Mouse (Mus musculus): ENCODE measurements around the gene Ttyh1. TPM values are rescaled to one million over a fixed set of nuclear protein-coding genes. Genes with fewer than 3 reads are reported as not detected.

Ttyh1 gene
- total and polyA plus RNA-seq, 3 experiments: 0.15 to 0.26 TPM; not detected in 1

- peak; percentile 62 for DNase-seq (ENCODE audit: low read depth, low spot score)
- peaks cover 3 to 5% of the 10 kb centered on the region in 2 experiments; a peak in 2 of 4 replicates for H3K36me3 ChIP-seq (ENCODE audit: control insufficient read depth in 1 of 2, insufficient read depth in 2 of 2, low read length in 2 of 2)
- H3K9me3 ChIP-seq (replicated peaks; ENCODE audit: insufficient read depth, low read length): no peaks in the 10 kb centered on the region
- peaks cover 0 to 5% of the 10 kb centered on the region in 2 experiments; a peak in 1 of 4 replicates for H3K4me1 ChIP-seq (ENCODE audit: control insufficient read depth in 1 of 2, insufficient read depth in 2 of 2, low read length in 2 of 2)
- H3K79me2 ChIP-seq (ENCODE audit: control insufficient read depth, insufficient read depth, low read length, poor library complexity): peaks cover 4% of the 10 kb centered on the region; the same call in 1 of the 2 replicates
- H3K27ac ChIP-seq (ENCODE audit: control insufficient read depth, low read depth, low read length): no peak overlapping the region
- H3K4me3 ChIP-seq (ENCODE audit: control insufficient read depth in 1 of 2, insufficient read depth in 1 of 2, low read depth in 2 of 2, low read length in 2 of 2): no peak overlapping the region
- no peak overlapping the region for H3K9ac ChIP-seq (ENCODE audit: control insufficient read depth, low read depth, low read length, poor library complexity, severe bottlenecking)
- TF ChIP-seq CTCF (IDR thresholded peaks at IDR 0.05 in 2 of 3, conservative IDR thresholded peaks at IDR 0.05 in 1 of 3; ENCODE audit: control insufficient read depth in 1 of 3, insufficient read depth in 1 of 3, low read depth in 2 of 3, low read length in 3 of 3, poor library complexity in 1 of 3, severe bottlenecking in 1 of 3) (peak; percentile 74 to 90 (median 76)), MAX (IDR thresholded peaks at IDR 0.05; ENCODE audit: low read length) (no peak), BHLHE40 (IDR thresholded peaks at IDR 0.05; ENCODE audit: borderline replicate concordance, low read depth, low read length) (no peak), KAT2A (conservative IDR thresholded peaks at IDR 0.05; ENCODE audit: low read depth, low read length) (no peak), RAD21 (IDR thresholded peaks at IDR 0.05; ENCODE audit: low read depth, low read length) (peak; percentile 51), MXI1 (IDR thresholded peaks at IDR 0.05; ENCODE audit: low read depth, low read length) (no peak), SMC3 (IDR thresholded peaks at IDR 0.05; ENCODE audit: low read depth, low read length) (peak; percentile 59), ETS1 (IDR thresholded peaks at IDR 0.05; ENCODE audit: low read depth, low read length) (no peak)
- no peaks in the 10 kb centered on the region for H3K27me3 ChIP-seq (ENCODE audit: control insufficient read depth in 1 of 2, insufficient read depth in 2 of 2, low read length in 2 of 2)
Measured at GRCm38 (mm10) chr7:4145552-4146190, 26.5 kb downstream of the Ttyh1 start.

- H3K9ac ChIP-seq (ENCODE audit: control insufficient read depth, low read depth, low read length, poor library complexity, severe bottlenecking): no peak overlapping the region
- H3K27me3 ChIP-seq (ENCODE audit: control insufficient read depth in 1 of 2, insufficient read depth in 2 of 2, low read length in 2 of 2): no peaks in the 10 kb centered on the region
- peaks cover 3 to 4% of the 10 kb centered on the region in 2 experiments; a peak in 2 of 4 replicates for H3K36me3 ChIP-seq (ENCODE audit: control insufficient read depth in 1 of 2, insufficient read depth in 2 of 2, low read length in 2 of 2)
- H3K27ac ChIP-seq (ENCODE audit: control insufficient read depth, low read depth, low read length): no peak overlapping the region
- peaks cover 4% of the 10 kb centered on the region; the same call in 1 of the 2 replicates for H3K79me2 ChIP-seq (ENCODE audit: control insufficient read depth, insufficient read depth, low read length, poor library complexity)
- H3K9me3 ChIP-seq (replicated peaks; ENCODE audit: insufficient read depth, low read length): no peaks in the 10 kb centered on the region
- H3K4me3 ChIP-seq (ENCODE audit: control insufficient read depth in 1 of 2, insufficient read depth in 1 of 2, low read depth in 2 of 2, low read length in 2 of 2): no peak overlapping the region
- no peak for DNase-seq (ENCODE audit: low read depth, low spot score)
- no peak for TF ChIP-seq ZMIZ1 (IDR thresholded peaks at IDR 0.05; ENCODE audit: low read depth, low read length)
- TF ChIP-seq MXI1 (IDR thresholded peaks at IDR 0.05; ENCODE audit: low read depth, low read length): no peak
- TF ChIP-seq CHD2 (IDR thresholded peaks at IDR 0.05; ENCODE audit: low read length): no peak
- no peak for TF ChIP-seq MEF2A (IDR thresholded peaks at IDR 0.05; ENCODE audit: extremely low read depth, insufficient replicate concordance, low read depth, low read length, poor library complexity, severe bottlenecking)
- TF ChIP-seq EP300 (IDR thresholded peaks at IDR 0.05; ENCODE audit: low read depth in 1 of 2, low read length in 2 of 2): no peak
- no peak for TF ChIP-seq CTCF (IDR thresholded peaks at IDR 0.05 in 2 of 3, conservative IDR thresholded peaks at IDR 0.05 in 1 of 3; ENCODE audit: control insufficient read depth in 1 of 3, insufficient read depth in 1 of 3, low read depth in 2 of 3, low read length in 3 of 3, poor library complexity in 1 of 3, severe bottlenecking in 1 of 3)
- no peak for TF ChIP-seq MAX (IDR thresholded peaks at IDR 0.05; ENCODE audit: low read length)
- TF ChIP-seq NRF1 (IDR thresholded peaks at IDR 0.05; ENCODE audit: insufficient read depth, low read depth, low read length, poor library complexity, severe bottlenecking): no peak
- TF ChIP-seq E2F4 (IDR thresholded peaks at IDR 0.05; ENCODE audit: borderline replicate concordance, low read depth, low read length): no peak
- peaks cover 0 to 9% of the 10 kb centered on the region in 2 experiments; a peak in 1 of 4 replicates for H3K4me1 ChIP-seq (ENCODE audit: control insufficient read depth in 1 of 2, insufficient read depth in 2 of 2, low read length in 2 of 2)
Measured at GRCm38 (mm10) chr7:4146241-4147180, 27.3 kb downstream of the Ttyh1 start.

All from MEL (cell line).